Mouse (Mus musculus): ENCODE measurements at regions not wholly inside any gene's neighbourhood (a gene's known extent, or its start where the extent isn't known, plus 50 kb on each side); places are given as distances from the start of the nearest gene placed in this dataset.
A peak's percentile ranks its signal among the peaks of the same experiment; 100 is the strongest.

GRCm38 (mm10) chr10:117440225-117440976 is 60.6 kb upstream of the Cpsf6 start:
- H3K27me3 ChIP-seq (ENCODE audit: control insufficient read depth, insufficient read depth, low read length) = no peaks in the 10 kb centered on the region

GRCm38 (mm10) chr10:117439206-117440110 is 59.6 kb upstream of the Cpsf6 start:
- Histone ChIP-seq H3K9me3 (ENCODE audit: control insufficient read depth, low read length) (no peaks in the 10 kb centered on the region), H3K36me3 (ENCODE audit: control insufficient read depth, insufficient read depth, low read length) (no peaks in the 10 kb centered on the region), H3K9ac (ENCODE audit: low read length) (no peak overlapping the region), H3K4me2 (replicated peaks; ENCODE audit: low read depth) (no peak overlapping the region), H3K27ac (replicated peaks) (no peak overlapping the region), H3K27me3 (ENCODE audit: control insufficient read depth, insufficient read depth, low read length) (no peaks in the 10 kb centered on the region), H3K4me3 (ENCODE audit: low read depth, low read length) (no peak overlapping the region), H3K4me1 (replicated peaks; ENCODE audit: control insufficient read depth, insufficient read depth) (0 out of 2 replicates have a peak, but pooled peaks cover 2% of the 10 kb centered on the region)
- TF ChIP-seq EP300 (optimal IDR thresholded peaks at IDR 0.05) (no peak), CTCF (IDR thresholded peaks at IDR 0.05; ENCODE audit: low read depth) (0 out of 2 replicates have a peak, but pooled peaks have one; percentile 17)
- ATAC-seq (ENCODE audit: low FRiP score, low TSS enrichment) (no peak), DNase-seq (ENCODE audit: low spot score) (no peak)
- 89% methylated on average over 3 of the region's 3 CpGs for WGBS

More at GRCm38 (mm10) chr10:117440225-117440976, 60.6 kb upstream of the Cpsf6 start:
- no peak overlapping the region for H3K27ac ChIP-seq (replicated peaks)
- H3K4me3 ChIP-seq (ENCODE audit: low read depth, low read length) = no peak overlapping the region
- WGBS = 90% methylated on average over 9 of the region's 9 CpGs
- ATAC-seq (ENCODE audit: low FRiP score, low TSS enrichment) = no peak
- TF ChIP-seq EP300 (optimal IDR thresholded peaks at IDR 0.05) (no peak), CTCF (IDR thresholded peaks at IDR 0.05; ENCODE audit: low read depth) (no peak)
- H3K4me2 ChIP-seq (replicated peaks; ENCODE audit: low read depth) = no peak overlapping the region
- H3K36me3 ChIP-seq (ENCODE audit: control insufficient read depth, insufficient read depth, low read length) = no peaks in the 10 kb centered on the region
- no peaks in the 10 kb centered on the region for H3K4me1 ChIP-seq (replicated peaks; ENCODE audit: control insufficient read depth, insufficient read depth)
- H3K9me3 ChIP-seq (ENCODE audit: control insufficient read depth, low read length) = no peaks in the 10 kb centered on the region
- no peak overlapping the region for H3K9ac ChIP-seq (ENCODE audit: low read length)
- DNase-seq (ENCODE audit: low spot score) = no peak

DNA sequence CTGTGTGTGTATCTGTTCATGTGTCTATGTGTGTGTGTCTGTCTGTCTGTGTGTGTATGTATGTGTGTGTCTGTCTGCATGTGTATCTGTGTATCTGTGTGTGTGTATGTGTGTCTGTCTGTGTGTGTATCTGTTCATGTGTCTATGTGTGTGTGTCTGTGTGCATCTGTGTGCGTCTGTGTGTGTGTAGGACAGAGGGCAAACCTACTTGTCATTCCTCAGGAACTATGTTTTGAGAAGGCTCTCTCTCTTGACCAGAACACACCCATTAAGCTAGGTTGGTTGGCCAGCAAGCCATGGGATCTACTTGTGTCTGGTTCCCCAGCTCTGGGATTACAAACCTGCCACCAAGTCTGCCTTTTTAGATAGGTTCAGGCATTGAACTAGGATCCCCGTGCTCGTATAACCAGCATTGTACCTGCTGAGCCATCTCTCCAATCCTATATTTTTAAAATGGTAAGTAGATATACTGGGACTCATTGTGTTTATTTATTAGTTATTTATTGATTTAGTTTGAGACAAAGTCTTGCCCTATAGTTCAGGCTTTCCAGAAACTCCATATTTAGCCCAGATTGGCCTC is 58.9 kb upstream of the Cpsf6 start:
- Histone ChIP-seq H3K36me3 (ENCODE audit: control insufficient read depth, insufficient read depth, low read length) (no peaks in the 10 kb centered on the region), H3K4me1 (replicated peaks; ENCODE audit: control insufficient read depth, insufficient read depth) (0 out of 2 replicates have a peak, but pooled peaks cover 2% of the 10 kb centered on the region), H3K27ac (replicated peaks) (no peak overlapping the region), H3K4me2 (replicated peaks; ENCODE audit: low read depth) (no peak overlapping the region), H3K9ac (ENCODE audit: low read length) (no peak overlapping the region), H3K9me3 (ENCODE audit: control insufficient read depth, low read length) (no peaks in the 10 kb centered on the region), H3K4me3 (ENCODE audit: low read depth, low read length) (no peak overlapping the region), H3K27me3 (ENCODE audit: control insufficient read depth, insufficient read depth, low read length) (no peaks in the 10 kb centered on the region)
- no peak for DNase-seq (ENCODE audit: low spot score)
- WGBS = 94% methylated on average over 3 of the region's 3 CpGs
- TF ChIP-seq EP300 (optimal IDR thresholded peaks at IDR 0.05) (no peak), CTCF (IDR thresholded peaks at IDR 0.05; ENCODE audit: low read depth) (no peak)
- ATAC-seq (ENCODE audit: low FRiP score, low TSS enrichment) = no peak

DNA sequence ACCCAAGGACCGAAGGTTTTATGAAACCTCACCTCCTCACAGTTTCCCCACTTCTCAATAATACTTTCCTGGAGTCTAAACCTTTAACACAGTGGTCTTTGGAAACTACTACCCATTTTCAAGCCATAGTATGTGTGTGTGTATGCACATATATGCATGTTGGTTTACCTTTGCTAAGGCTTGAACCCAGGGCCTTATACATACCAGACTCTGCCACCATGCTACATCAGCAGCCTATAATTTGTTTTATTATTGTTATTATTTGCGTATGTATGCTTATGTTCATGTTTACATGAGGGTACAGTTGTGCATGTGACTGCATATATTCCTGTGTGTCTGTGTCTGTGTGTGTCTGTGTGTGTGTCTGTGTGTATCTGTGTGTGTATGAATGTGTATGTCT is 58.2 kb upstream of the Cpsf6 start:
- DNase-seq (ENCODE audit: low spot score) (no peak), ATAC-seq (ENCODE audit: low FRiP score, low TSS enrichment) (no peak)
- Histone ChIP-seq H3K27ac (replicated peaks) (no peak overlapping the region), H3K9me3 (ENCODE audit: control insufficient read depth, low read length) (no peaks in the 10 kb centered on the region), H3K4me2 (replicated peaks; ENCODE audit: low read depth) (no peak overlapping the region), H3K36me3 (ENCODE audit: control insufficient read depth, insufficient read depth, low read length) (no peaks in the 10 kb centered on the region), H3K9ac (ENCODE audit: low read length) (no peak overlapping the region), H3K4me3 (ENCODE audit: low read depth, low read length) (no peak overlapping the region), H3K4me1 (replicated peaks; ENCODE audit: control insufficient read depth, insufficient read depth) (0 out of 2 replicates have a peak, but pooled peaks cover 2% of the 10 kb centered on the region), H3K27me3 (ENCODE audit: control insufficient read depth, insufficient read depth, low read length) (no peaks in the 10 kb centered on the region)
- TF ChIP-seq EP300 (optimal IDR thresholded peaks at IDR 0.05) (no peak), CTCF (IDR thresholded peaks at IDR 0.05; ENCODE audit: low read depth) (no peak)
- 95% methylated on average over 2 of the region's 2 CpGs for WGBS

GRCm38 (mm10) chr10:117436875-117437715 is 57.3 kb upstream of the Cpsf6 start:
- H3K4me3 ChIP-seq (ENCODE audit: low read depth, low read length) = no peak overlapping the region
- 45% methylated on average over 27 of the region's 27 CpGs for WGBS
- peak overlapping the region; percentile 8; the same call in 1 of the 2 replicates for H3K9ac ChIP-seq (ENCODE audit: low read length)
- peak; percentile 53 for DNase-seq (ENCODE audit: low spot score)
- H3K4me2 ChIP-seq (replicated peaks; ENCODE audit: low read depth) = no peak overlapping the region; the same call in 1 of the 2 replicates
- TF ChIP-seq CTCF (IDR thresholded peaks at IDR 0.05; ENCODE audit: low read depth) = peak; percentile 74
- TF ChIP-seq EP300 (optimal IDR thresholded peaks at IDR 0.05) = no peak
- H3K27ac ChIP-seq (replicated peaks) = no peak overlapping the region
- H3K9me3 ChIP-seq (ENCODE audit: control insufficient read depth, low read length) = no peaks in the 10 kb centered on the region
- H3K4me1 ChIP-seq (replicated peaks; ENCODE audit: control insufficient read depth, insufficient read depth) = 0 out of 2 replicates have a peak, but pooled peaks cover 2% of the 10 kb centered on the region
- H3K27me3 ChIP-seq (ENCODE audit: control insufficient read depth, insufficient read depth, low read length) = no peaks in the 10 kb centered on the region
- no peak for ATAC-seq (ENCODE audit: low FRiP score, low TSS enrichment)
- no peaks in the 10 kb centered on the region for H3K36me3 ChIP-seq (ENCODE audit: control insufficient read depth, insufficient read depth, low read length)
